Mouse (Mus musculus) left cerebral cortex, adult 11 months (tissue): ENCODE measurements around the gene Ceacam16.

ENCODE experiments used
- DNase-seq: peaks from one replicate; pipeline ENCODE4 v3.0.0; 2022; ENCODE audit warnings: low spot score

Gene Ceacam16

GRCm38 (mm10) chr7:19861199-19861598 is at the start of gene Ceacam16:
Gene Ceacam16 (minus strand): TSS chr7:19861299.
- no peak for DNase-seq

- DNase-seq: peak; percentile 68
These were observed 49.6 kb upstream of the Ceacam16 start for GRCm38 (mm10) chr7:19910421-19911291.

DNA sequence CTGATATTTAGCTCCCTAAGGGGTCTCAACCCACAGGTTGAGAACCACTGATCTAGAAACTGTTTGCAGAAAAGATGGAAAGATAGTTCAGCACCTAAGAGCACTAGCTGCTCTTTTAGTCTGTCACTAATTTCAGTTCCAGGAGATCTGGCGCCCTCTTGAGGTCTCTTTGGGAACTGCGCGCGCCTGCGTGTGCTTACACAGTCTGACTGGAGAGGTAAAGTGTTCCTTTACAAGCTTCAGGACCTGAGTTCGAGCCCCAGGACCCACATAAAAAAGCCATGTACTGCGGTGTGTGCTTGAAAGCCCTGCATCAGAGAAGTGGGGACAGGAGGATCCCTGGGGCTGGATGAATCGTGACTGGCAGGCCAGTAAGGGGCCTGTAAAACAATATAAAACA is 28.8 kb upstream of the Ceacam16 start:
- no peak for DNase-seq

- no peak for DNase-seq
These were observed 26.8 kb upstream of the Ceacam16 start, which contains the start of gene Ceacam19 for GRCm38 (mm10) chr7:19887849-19888248. Gene Ceacam19 (minus strand): TSS chr7:19887965.

GRCm38 (mm10) chr7:19880754-19881153 is 19.7 kb upstream of the Ceacam16 start:
- no peak for DNase-seq

DNA sequence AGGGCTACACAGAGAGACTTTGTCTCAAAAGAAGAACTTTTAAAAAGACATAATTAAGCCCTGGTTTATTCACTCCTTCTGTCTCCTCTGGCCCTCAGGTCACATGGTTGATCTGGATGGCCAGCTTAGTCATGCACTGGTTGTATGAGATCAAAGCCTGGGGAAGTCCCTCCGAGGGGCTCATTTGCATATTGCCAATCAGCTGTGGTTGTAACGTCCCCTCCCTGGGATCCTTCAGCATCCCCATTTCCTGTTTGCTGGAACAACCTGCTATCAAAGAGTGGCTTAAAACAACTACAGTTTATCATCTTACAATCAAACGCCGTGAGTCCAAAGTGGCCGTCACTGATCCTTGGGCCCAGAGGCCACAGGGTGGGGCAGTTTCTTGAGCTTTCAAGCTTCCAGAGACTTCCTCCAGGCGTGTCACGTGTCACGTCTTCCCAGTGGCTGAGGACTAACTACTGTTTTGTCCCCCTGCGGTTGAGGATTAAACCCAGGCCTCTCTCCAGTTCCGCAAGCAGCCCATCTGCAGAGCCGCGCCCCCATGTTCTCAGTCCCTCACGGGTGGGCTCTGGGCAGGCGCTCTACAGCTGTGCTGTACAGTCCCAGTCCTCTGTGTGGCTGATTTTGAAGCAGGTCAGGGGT is 15.8 kb upstream of the Ceacam16 start:
- DNase-seq: no peak

DNA sequence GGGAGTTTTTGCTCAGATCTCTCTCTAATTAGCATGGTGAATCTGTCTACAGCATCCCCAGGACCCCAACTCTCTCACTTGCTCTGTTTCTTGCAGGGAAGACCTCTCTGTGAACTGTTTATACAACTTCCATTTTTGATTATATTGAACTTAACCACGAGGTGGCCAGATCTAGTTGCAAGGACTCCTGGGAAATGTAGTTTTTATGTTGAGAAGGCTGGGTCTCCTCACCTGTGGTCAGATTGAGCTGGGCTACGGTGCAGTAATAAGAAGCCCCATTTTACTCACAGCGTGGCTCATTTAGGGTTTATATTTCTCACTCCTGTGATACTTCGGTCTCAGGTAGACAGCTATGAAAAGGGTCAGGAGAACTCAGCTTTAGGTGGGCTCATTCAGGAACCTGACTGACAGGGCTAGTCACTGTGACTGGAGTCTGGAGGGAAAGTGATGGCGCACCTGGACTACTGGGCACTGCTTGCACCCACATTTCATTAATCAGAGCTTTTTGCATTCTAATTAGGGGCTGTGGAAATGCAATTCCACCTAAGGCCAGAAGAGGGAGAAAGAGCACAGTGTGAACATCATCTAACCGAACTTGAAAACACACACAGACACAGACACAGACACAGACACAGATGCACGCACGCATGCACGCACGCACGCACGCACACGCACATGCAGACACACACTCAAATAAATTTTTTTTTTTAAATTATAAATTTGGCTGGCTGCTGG is 15.0 kb upstream of the Ceacam16 start:
- DNase-seq: peak; percentile 32

DNA sequence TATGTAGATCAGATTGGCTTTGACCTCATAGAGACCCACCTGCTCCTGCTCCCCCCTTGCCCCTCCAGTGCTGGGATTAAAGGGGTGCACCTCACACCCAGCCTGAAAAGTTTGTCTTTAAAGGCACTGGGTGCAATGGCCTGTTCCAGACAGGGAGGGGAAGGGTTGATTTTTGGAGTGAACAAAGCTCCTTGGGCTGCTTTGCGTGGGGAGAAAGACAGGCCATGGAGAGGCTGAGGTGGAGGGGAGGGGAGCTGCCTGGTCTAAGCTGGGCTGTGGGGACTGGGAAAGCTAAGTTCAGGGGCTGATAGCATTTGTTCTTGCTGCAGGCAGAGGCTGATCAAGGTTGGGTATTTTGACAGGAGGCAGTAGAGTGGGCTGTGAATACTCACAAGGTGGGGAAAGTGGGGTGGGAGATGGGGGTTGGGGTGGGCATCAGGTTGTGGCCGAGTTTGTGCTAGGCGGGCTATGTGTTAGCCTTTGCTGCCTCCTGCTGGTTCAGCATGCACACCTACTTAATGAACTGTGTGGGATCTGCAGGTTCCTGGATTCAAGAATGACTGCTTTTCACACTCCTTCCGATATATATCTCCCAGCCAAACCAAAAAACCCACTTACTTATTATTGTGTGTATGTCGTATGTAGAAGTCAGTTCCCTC is 11.0 kb upstream of the Ceacam16 start:
- DNase-seq: no peak

DNA sequence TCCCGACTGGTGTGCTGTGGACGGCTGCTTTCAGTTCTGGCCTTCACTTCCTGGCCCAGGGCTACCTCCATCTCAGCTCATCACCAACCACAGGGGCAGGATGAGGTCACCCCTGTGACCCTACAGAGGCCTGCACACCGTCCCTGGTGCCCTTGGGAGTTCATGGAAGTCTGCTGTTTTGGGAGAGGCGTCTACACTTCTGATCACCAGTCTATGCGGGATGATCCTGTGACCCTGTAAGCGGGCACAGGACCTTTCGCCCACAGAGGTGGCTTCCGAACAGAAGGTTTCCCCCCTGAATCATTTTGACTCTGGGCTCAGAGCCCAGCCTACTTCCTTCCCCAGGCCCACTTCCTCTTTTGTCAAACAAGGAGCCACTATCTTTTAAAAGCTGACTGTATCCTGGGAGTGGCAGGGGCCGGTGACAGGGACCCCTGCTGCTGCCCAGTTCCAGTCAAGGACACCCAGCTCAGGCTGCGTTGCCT is 10.1 kb upstream of the Ceacam16 start:
- DNase-seq: no peak

DNA sequence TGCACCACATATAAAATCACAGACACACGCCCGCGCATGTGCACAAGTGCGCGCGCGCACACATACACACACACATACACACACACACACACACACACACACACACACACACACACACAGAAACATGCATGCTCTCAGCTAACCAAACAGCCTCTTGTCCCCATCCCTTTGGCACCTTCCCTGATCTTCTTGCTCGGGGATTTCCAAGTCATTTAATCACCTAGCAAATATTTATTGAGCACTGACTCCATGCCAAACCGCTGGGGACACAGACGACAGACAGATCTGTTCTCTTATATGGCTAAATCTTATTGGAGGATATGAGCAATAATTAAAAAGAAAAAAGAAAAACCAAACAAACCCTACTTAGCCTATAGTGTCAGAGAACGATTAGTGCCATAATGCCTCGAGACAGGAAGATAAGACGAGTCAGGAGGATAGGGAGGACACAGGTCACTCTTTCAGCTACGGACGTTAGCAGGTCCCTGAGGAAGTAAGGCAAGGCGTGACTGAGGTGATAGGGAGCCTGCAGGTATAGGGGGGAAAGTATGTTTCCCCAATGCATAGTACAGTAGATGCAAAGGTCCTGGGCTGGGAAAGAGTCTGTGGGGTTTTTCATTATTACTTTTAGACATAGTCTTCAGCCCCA is 6.8 kb upstream of the Ceacam16 start:
- no peak for DNase-seq

GRCm38 (mm10) chr7:19866490-19866889 is 5.4 kb upstream of the Ceacam16 start:
- no peak for DNase-seq

- no peak for DNase-seq
These were observed 4.3 kb upstream of the Ceacam16 start for GRCm38 (mm10) chr7:19865246-19866036.

DNA sequence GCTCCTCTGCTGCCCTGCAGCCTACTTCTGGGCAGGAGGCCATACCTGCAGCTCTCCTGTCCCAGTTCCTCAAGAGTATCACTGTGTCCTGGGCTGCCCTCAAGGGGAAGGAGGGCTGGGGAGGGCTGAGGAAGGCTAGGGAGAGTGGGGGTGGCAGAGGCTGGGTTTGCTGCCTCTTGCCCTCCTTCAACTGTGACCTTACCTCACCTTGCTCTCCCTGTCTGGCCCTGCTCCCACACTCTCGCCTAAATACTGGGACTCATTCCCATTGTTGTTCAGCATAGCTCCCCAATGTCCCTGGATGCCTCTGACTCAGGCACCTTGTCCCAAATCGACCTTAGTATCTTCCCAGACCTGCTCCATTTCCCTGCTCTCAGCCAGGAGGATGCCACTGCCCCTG is 3.1 kb upstream of the Ceacam16 start:
- no peak for DNase-seq

DNA sequence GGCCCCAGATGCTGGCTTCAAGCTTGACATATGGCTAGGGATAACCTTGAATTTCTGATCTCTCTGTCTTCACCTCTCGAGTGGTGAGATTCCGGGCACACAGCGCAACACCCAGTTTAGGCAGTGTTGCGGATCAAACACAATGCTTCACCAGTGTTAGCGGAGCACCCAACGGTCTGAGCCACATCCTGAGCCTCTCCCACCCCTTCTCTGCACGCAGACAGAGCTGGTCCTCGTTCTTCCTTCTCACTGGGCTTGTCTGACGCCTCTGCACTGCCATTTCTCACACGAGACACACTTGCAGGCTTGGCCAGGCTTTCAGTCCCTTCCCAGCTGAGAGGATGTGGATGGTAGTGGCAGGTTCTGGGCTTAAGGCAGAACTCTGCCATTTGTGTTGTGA is 1.4 kb downstream of the Ceacam16 start:
- no peak for DNase-seq

GRCm38 (mm10) chr7:19856283-19856682 is 4.8 kb downstream of the Ceacam16 start:
- DNase-seq: no peak

GRCm38 (mm10) chr7:19855663-19856062 is 5.4 kb downstream of the Ceacam16 start:
- no peak for DNase-seq

DNA sequence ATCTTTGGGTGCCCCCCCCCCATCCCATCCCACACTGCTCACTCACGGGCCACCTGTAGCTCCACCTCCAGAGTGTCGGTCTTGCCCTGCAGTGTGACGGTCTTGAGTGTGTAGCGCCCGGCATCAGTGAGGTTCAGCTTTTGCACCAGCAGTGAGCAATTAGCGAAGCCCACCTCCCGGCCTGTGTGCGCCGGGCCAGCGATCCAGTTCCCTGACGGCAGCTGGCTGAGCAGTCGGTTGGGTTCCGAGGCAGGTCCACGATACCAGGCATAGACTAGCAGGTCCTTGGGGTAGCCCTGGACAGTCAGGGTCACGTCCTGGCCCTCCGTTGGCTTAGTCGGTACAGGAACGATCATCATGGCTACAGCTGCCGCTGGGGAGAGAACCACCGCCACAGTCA is 7.6 kb downstream of the Ceacam16 start:
- DNase-seq: no peak

- no peak for DNase-seq
These were observed 9.1 kb downstream of the Ceacam16 start, which contains the start of gene Gm19345 for GRCm38 (mm10) chr7:19851858-19852570. Gene Gm19345 (plus strand): TSS chr7:19852003.

- no peak for DNase-seq
These were observed 16.5 kb downstream of the Ceacam16 start for GRCm38 (mm10) chr7:19844521-19845171.
